Mouse (Mus musculus): Measurements from ENCODE around the gene Slc17a9. TPM values are rescaled to one million over a fixed set of nuclear protein-coding genes. Genes with fewer than 3 reads are reported as not detected.
A peak's percentile ranks its signal among the peaks of the same experiment; 100 is the strongest.

Gene Slc17a9
- polyA plus RNA-seq, 1 experiment: not detected

DNA sequence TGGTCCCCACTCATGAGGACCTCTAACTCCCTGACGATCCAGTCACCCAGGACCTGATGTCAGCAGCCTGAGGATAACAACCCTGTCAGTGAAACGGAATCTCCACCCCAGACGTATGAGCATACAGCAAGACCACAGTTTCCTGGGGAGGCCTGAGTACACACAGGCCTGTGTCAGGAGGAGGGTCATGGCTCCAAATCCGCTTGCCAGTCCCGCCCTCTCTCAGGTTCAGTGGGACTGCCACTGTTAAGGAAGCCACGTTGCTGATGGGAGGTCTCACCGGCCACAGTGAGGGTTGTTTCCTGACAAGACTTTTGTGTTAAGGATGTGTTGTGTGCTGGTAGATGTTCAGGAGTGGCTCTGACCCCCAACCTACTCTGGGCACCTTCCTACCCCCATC is 16.4 kb downstream of the Slc17a9 start:
- H3K4me3 ChIP-seq (ENCODE audit: insufficient read depth, low read depth, low read length): no peak overlapping the region
- 81% methylated on average over 7 of the region's 7 CpGs for WGBS
- no peak overlapping the region for H3K27ac ChIP-seq (ENCODE audit: insufficient read depth, low read depth, low read length)
- TF ChIP-seq POLR2A (IDR thresholded peaks at IDR 0.05; ENCODE audit: insufficient read depth, low read depth, low read length) (no peak), CTCF (IDR thresholded peaks at IDR 0.05; ENCODE audit: insufficient read depth, low read depth, low read length) (no peak)
- H3K4me1 ChIP-seq (ENCODE audit: control insufficient read depth, insufficient read depth, low read length): no peaks in the 10 kb centered on the region

DNA sequence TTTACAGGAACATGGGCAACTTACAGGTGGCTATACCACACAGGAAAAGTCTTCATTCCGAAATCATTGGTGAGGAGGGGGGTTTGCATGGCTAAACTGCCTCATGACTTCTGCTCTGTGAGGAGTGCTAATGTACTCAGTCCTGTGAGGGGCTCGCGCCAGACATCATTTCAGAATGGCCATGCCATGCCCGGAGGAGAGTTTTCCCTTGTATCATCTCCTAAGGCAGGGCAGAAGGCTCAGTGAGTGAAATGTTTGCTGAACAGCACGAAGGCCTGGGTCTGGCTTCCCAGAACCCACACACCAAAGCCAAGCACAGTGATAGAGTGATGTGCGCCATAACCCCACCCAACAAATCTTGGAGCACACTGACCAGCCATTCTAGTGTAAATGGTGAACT is 17.8 kb downstream of the Slc17a9 start:
- Histone ChIP-seq H3K4me3 (ENCODE audit: insufficient read depth, low read depth, low read length) (no peak overlapping the region), H3K4me1 (ENCODE audit: control insufficient read depth, insufficient read depth, low read length) (no peaks in the 10 kb centered on the region), H3K27ac (ENCODE audit: insufficient read depth, low read depth, low read length) (no peak overlapping the region)
- 90% methylated on average over 6 of the region's 6 CpGs for WGBS
- no peak for TF ChIP-seq CTCF (IDR thresholded peaks at IDR 0.05; ENCODE audit: insufficient read depth, low read depth, low read length)
- TF ChIP-seq POLR2A (IDR thresholded peaks at IDR 0.05; ENCODE audit: insufficient read depth, low read depth, low read length): no peak

DNA sequence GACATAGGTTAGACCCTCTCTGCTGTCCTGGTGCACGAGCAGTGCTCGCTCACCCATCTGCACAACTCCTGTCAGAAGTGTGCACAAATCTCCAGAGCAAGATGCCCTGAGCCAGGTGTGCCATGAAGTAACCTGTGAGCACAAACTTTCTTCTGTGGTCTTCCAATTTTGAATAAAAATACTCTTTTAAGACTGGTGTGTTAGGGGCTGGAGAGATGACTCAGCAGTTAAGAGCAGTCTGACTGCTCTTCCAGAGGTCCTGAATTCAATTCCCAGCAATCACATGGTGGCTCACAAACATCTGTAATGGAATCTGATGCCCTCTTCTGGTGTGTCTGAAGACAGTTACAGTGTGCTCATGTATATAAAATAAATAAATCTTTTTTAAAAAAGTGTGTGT is 18.3 kb downstream of the Slc17a9 start:
- no peak for TF ChIP-seq CTCF (IDR thresholded peaks at IDR 0.05; ENCODE audit: insufficient read depth, low read depth, low read length)
- no peak for TF ChIP-seq POLR2A (IDR thresholded peaks at IDR 0.05; ENCODE audit: insufficient read depth, low read depth, low read length)
- H3K4me3 ChIP-seq (ENCODE audit: insufficient read depth, low read depth, low read length): no peak overlapping the region
- WGBS: 95% methylated on average over 2 of the region's 2 CpGs
- H3K4me1 ChIP-seq (ENCODE audit: control insufficient read depth, insufficient read depth, low read length): no peaks in the 10 kb centered on the region
- no peak overlapping the region for H3K27ac ChIP-seq (ENCODE audit: insufficient read depth, low read depth, low read length)

DNA sequence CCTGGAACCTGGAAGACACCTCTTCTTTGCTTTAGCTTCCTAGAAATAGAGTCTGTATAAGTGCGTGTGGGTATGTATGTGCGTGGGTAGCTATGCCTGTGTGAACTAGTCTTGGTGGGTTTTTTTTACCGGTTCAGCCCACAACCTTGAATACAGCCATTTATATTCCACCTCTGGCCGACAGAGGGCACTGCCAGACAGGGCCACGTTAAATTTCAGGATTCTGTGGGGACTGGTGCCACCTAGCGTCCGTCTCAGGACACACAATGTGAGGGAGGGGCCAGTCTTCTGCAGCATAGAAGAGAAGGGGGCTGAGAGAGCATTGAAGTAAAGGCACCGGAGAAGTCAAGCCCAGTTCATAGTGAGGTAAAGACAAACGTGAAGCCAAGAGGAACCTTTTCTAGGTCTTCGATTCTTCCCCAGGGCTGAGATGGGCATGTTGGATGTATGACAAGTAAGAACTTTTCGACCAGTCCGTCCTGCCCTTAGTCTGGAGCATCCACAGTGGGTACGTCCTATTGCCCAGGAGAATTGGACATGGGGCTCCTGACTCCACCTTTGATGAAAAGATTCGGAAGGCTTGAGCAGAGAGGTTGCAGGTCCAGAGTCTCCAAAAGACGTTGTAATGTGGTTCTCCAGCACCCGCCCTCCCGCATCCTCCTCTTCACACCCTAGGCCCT is 20.3 kb downstream of the Slc17a9 start:
- WGBS: 36% methylated on average over 17 of the region's 17 CpGs
- no peak overlapping the region for H3K4me3 ChIP-seq (ENCODE audit: insufficient read depth, low read depth, low read length)
- no peak overlapping the region for H3K27ac ChIP-seq (ENCODE audit: insufficient read depth, low read depth, low read length)
- TF ChIP-seq POLR2A (IDR thresholded peaks at IDR 0.05; ENCODE audit: insufficient read depth, low read depth, low read length) (no peak), CTCF (IDR thresholded peaks at IDR 0.05; ENCODE audit: insufficient read depth, low read depth, low read length) (peak; percentile 99)
- H3K4me1 ChIP-seq (ENCODE audit: control insufficient read depth, insufficient read depth, low read length): no peaks in the 10 kb centered on the region

DNA sequence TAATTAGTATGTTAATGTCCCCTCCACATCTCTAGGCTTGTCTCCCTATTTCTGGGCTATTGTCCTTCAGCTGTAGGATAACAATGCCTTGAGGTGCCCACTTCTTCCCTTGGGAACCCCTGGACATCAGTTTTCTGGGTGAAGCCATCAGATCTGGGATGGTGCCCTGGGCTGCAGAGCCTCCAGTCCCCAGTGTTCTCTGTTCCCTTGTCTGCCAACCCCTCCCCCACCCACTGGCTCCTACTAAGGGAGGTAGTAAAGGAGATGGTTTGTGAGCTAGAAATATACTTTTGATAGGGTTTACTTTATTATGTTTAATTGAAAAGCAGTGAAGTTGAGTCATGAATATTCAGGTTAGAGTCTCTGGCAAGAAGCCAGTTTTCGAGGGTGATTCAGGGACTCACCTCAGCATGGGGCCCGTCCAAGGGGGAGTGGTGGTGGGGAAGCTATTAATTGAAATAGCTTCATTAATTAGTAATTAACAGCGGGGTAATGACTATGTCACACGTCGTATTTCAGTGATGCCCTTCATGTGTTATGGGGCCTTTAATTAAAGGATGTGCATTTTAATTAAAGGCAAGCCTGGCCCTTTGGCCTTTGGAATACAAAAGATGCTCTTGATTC is 21.6 kb downstream of the Slc17a9 start:
- H3K4me1 ChIP-seq (ENCODE audit: control insufficient read depth, insufficient read depth, low read length): no peaks in the 10 kb centered on the region
- no peak overlapping the region for H3K4me3 ChIP-seq (ENCODE audit: insufficient read depth, low read depth, low read length)
- 17% methylated on average over 5 of the region's 5 CpGs for WGBS
- no peak overlapping the region for H3K27ac ChIP-seq (ENCODE audit: insufficient read depth, low read depth, low read length)
- no peak for TF ChIP-seq POLR2A (IDR thresholded peaks at IDR 0.05; ENCODE audit: insufficient read depth, low read depth, low read length)
- TF ChIP-seq CTCF (IDR thresholded peaks at IDR 0.05; ENCODE audit: insufficient read depth, low read depth, low read length): no peak

DNA sequence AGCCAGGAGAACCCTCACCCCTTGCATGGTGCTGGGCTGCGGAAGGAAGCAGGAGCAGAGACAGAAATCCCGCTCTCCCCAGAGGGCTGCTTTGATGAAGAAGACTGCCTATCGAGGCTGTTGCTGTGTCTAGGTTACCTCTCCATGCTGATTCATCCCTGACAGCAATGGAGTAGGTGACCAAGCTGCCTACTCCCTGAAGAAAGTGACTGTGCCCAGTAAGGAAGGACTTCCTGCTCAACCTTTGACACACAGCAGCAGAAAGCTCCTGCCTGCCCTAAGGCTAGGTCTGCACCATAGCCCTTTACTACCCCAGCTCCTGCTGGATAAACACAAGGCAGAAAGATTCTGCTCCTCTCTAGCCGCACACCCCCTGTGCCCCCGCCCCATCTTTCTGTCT is 23.8 kb downstream of the Slc17a9 start:
- Histone ChIP-seq H3K27ac (ENCODE audit: insufficient read depth, low read depth, low read length) (no peak overlapping the region), H3K4me1 (ENCODE audit: control insufficient read depth, insufficient read depth, low read length) (no peaks in the 10 kb centered on the region), H3K4me3 (ENCODE audit: insufficient read depth, low read depth, low read length) (no peak overlapping the region)
- TF ChIP-seq CTCF (IDR thresholded peaks at IDR 0.05; ENCODE audit: insufficient read depth, low read depth, low read length) (no peak), POLR2A (IDR thresholded peaks at IDR 0.05; ENCODE audit: insufficient read depth, low read depth, low read length) (no peak)
- 69% methylated on average over 5 of the region's 5 CpGs for WGBS

DNA sequence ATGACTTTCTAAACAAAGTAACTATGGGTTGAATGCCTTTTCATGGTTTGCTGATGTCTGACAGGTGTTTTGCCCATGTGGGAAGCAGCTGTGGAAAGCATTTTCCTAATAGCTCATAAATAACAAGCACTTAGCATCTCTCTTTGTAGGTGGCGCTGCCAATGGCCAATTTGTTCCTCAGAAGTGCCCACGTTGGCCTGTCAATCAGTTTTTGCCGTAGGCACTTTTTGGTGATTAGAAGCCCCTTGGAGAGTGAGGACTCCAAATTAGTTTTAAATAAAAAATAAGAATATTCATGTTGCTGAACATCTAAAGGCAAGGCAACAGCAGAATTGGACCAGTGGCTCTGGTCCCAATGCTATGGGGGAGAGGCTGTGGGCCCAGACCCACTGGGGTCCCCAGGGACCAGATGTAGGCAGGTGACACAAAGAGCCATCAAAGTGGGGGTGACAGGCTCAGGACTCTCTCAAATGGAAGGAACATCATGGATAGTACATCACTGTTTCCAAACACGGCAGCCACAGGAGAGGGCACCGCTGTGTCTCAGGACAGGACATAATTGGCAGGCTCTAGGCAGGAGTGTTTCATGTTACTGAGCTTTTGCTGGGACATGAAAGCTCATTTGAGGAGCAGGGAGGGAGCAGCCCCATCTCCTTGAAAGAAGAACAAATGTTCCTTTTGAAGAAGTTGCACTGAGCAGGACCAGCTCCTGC is 30.1 kb downstream of the Slc17a9 start:
- WGBS: 60% methylated on average over 5 of the region's 5 CpGs
- no peak for TF ChIP-seq POLR2A (IDR thresholded peaks at IDR 0.05; ENCODE audit: insufficient read depth, low read depth, low read length)
- TF ChIP-seq CTCF (IDR thresholded peaks at IDR 0.05; ENCODE audit: insufficient read depth, low read depth, low read length): no peak
- H3K4me1 ChIP-seq (ENCODE audit: control insufficient read depth, insufficient read depth, low read length): no peaks in the 10 kb centered on the region
- no peak overlapping the region for H3K4me3 ChIP-seq (ENCODE audit: insufficient read depth, low read depth, low read length)
- H3K27ac ChIP-seq (ENCODE audit: insufficient read depth, low read depth, low read length): no peak overlapping the region

DNA sequence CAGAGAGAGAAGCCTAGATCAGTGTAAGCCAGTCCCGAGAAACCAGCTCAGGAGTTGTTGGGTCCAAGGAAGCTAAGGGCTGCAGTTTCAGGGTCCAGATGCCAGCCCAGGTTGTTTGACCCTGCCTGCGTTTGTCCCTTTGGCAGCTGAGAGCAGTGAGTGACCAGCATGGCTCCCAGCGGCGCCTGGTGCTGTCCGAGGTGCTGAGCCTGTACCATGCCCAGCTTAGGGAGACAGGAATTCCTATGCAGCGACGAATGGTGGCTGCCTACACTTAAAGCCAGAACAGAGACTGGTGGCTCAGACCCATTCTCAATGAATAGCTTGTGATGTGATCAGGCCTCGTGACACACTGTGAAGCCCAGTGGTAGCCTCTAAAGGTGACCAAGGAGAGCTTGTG is 30.8 kb downstream of the Slc17a9 start:
- no peak overlapping the region for H3K27ac ChIP-seq (ENCODE audit: insufficient read depth, low read depth, low read length)

DNA sequence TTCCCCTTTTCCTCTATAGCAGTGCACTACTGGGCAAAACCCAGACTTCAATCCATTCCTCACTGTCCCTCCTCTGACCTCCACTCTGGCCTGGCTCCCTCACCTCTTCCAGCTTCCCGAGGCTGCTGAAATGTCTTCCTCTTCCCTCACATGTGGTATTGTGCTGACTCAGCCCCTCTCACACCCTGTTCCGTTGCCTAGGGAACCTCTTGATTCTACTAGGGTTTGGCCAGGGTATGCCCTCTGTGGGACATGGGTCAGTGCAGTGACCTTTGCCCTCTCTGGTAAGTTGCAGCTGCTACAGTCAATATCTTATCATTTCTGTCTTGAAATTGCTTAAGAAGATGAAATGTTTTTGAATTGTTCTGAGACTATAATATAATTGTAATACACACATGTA is 31.7 kb downstream of the Slc17a9 start:
- Histone ChIP-seq H3K4me1 (ENCODE audit: control insufficient read depth, insufficient read depth, low read length) (no peaks in the 10 kb centered on the region), H3K27ac (ENCODE audit: insufficient read depth, low read depth, low read length) (no peak overlapping the region), H3K4me3 (ENCODE audit: insufficient read depth, low read depth, low read length) (no peak overlapping the region)
- no peak for TF ChIP-seq POLR2A (IDR thresholded peaks at IDR 0.05; ENCODE audit: insufficient read depth, low read depth, low read length)
- no peak for TF ChIP-seq CTCF (IDR thresholded peaks at IDR 0.05; ENCODE audit: insufficient read depth, low read depth, low read length)
- 28% methylated on average over 2 of the region's 2 CpGs for WGBS

More for the DNA sequence above, 30.8 kb downstream of the Slc17a9 start:
- WGBS: 37% methylated on average over 8 of the region's 8 CpGs
- no peaks in the 10 kb centered on the region for H3K4me1 ChIP-seq (ENCODE audit: control insufficient read depth, insufficient read depth, low read length)
- no peak overlapping the region for H3K4me3 ChIP-seq (ENCODE audit: insufficient read depth, low read depth, low read length)
- TF ChIP-seq POLR2A (IDR thresholded peaks at IDR 0.05; ENCODE audit: insufficient read depth, low read depth, low read length) (no peak), CTCF (IDR thresholded peaks at IDR 0.05; ENCODE audit: insufficient read depth, low read depth, low read length) (no peak)

All from olfactory bulb, adult 2 months (tissue).